Mouse (Mus musculus) bone marrow macrophage, adult 2 months (primary cell): ENCODE results near the gene Palm3.

Experiments
- CTCF ChIP-seq: IDR thresholded peaks from 2 replicates; pipeline ENCODE4 v1.5.1; 2012; ENCODE audit warnings: low read depth, mild to moderate bottlenecking, low read length, moderate library complexity
- POLR2A ChIP-seq: IDR thresholded peaks from 2 replicates; pipeline ENCODE4 v1.6.1; 2012; ENCODE audit warnings: mild to moderate bottlenecking, low read depth, low read length, borderline replicate concordance

- TF ChIP-seq POLR2A (no peak), CTCF (no peak)
These were observed 25.2 kb downstream of the Palm3 start for GRCm38 (mm10) chr8:84046505-84046904.
